Mouse (Mus musculus): ENCODE results near the gene Cdc42ep3.

Gene Cdc42ep3

DNA sequence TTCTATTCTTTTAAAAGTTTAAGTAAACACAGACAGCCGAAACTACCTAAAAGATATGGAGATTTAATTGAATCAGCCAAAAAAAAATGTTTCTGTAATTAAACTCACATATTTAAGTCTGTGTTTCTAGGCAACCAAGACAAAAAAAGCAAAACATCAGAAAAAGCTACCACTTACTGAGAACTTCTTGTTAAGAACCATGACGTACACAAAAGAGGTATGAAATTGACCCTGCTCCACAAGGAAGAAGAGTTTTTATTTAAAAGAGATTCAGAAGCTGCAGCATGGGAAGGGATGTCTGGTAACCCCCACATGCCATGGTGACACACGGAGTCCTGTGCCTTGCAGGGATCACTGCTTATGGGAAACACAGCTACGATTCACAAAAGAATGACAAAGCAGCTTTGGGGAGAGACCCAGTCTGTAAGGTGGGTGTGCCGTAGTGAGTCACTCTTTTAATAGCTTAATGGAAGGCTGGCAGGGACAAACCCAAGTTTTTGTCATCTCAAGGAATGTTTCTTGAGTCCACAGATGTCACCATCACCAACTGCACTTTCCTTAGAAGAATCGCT lies 69.8 kb downstream of the Cdc42ep3 start:
- DNase-seq, result no peak

Data from cerebellum, postnatal 14 days (tissue).